Mouse (Mus musculus): ENCODE data around the gene Rph3al. TPM values are rescaled to one million over a fixed set of nuclear protein-coding genes. Genes with fewer than 3 reads are reported as not detected.

The Rph3al gene
- total RNA-seq, 2 experiments from 2014 or later: 12.7 to 15.0 TPM

- Histone ChIP-seq H3K4me3 (no peak overlapping the region), H3K27ac (no peak overlapping the region)
- TF ChIP-seq CTCF (IDR thresholded peaks at IDR 0.05): no peak
- intact Hi-C loops (cut with DNase I): no loop called here
- DNase-seq: no peak
These were observed 43.3 kb downstream of the Rph3al start for GRCm38 (mm10) chr11:75894791-75895420.

GRCm38 (mm10) chr11:75893956-75894355, 44.3 kb downstream of the Rph3al start:
- Histone ChIP-seq H3K27ac (no peak overlapping the region), H3K4me3 (no peak overlapping the region)
- intact Hi-C loops (cut with DNase I): no loop called here
- no peak for DNase-seq
- no peak for TF ChIP-seq CTCF (IDR thresholded peaks at IDR 0.05)

GRCm38 (mm10) chr11:75887349-75887748, 50.9 kb downstream of the Rph3al start:
- DNase-seq: no peak
- Histone ChIP-seq H3K4me3 (no peak overlapping the region), H3K27ac (no peak overlapping the region)
- no peak for TF ChIP-seq CTCF (IDR thresholded peaks at IDR 0.05)
- intact Hi-C loops (cut with DNase I): no loop called here

GRCm38 (mm10) chr11:75881234-75881633, 57.0 kb downstream of the Rph3al start:
- DNase-seq: no peak
- Histone ChIP-seq H3K4me3 (no peak overlapping the region), H3K27ac (no peak overlapping the region)
- TF ChIP-seq CTCF (IDR thresholded peaks at IDR 0.05): no peak
- intact Hi-C loops (cut with DNase I): loop anchor here (5.0 kb wide), 1 partner anchor 64 kb away; no protein-coding TSS in a partner anchor

GRCm38 (mm10) chr11:75880064-75880463, 58.2 kb downstream of the Rph3al start:
- no peak for TF ChIP-seq CTCF (IDR thresholded peaks at IDR 0.05)
- DNase-seq: no peak
- H3K4me3 ChIP-seq: no peak overlapping the region
- intact Hi-C loops (cut with DNase I): loop anchor here (5.0 kb wide), 1 partner anchor 63 kb away; no protein-coding TSS in a partner anchor
- H3K27ac ChIP-seq: no peak overlapping the region

GRCm38 (mm10) chr11:75878460-75878859, 59.8 kb downstream of the Rph3al start:
- no peak overlapping the region for H3K4me3 ChIP-seq
- no peak for DNase-seq
- intact Hi-C loops (cut with DNase I): no loop called here
- TF ChIP-seq CTCF (IDR thresholded peaks at IDR 0.05): no peak
- H3K27ac ChIP-seq: no peak overlapping the region

- intact Hi-C loops (cut with DNase I): no loop called here
- Histone ChIP-seq H3K4me3 (no peak overlapping the region), H3K27ac (no peak overlapping the region)
- no peak for TF ChIP-seq CTCF (IDR thresholded peaks at IDR 0.05)
- DNase-seq: no peak
These were observed 62.0 kb downstream of the Rph3al start for GRCm38 (mm10) chr11:75876043-75876780.

- intact Hi-C loops (cut with DNase I): no loop called here
- no peak for TF ChIP-seq CTCF (IDR thresholded peaks at IDR 0.05)
- H3K27ac ChIP-seq: no peak overlapping the region
These were observed 66.5 kb downstream of the Rph3al start for GRCm38 (mm10) chr11:75871688-75872087.

GRCm38 (mm10) chr11:75870947-75871346, 67.3 kb downstream of the Rph3al start:
- H3K27ac ChIP-seq: no peak overlapping the region
- H3K4me3 ChIP-seq: no peak overlapping the region
- intact Hi-C loops (cut with DNase I): no loop called here
- TF ChIP-seq CTCF (IDR thresholded peaks at IDR 0.05): no peak
- no peak for DNase-seq

More at GRCm38 (mm10) chr11:75871688-75872087, 66.5 kb downstream of the Rph3al start:
- no peak for DNase-seq
- H3K4me3 ChIP-seq: no peak overlapping the region

GRCm38 (mm10) chr11:75870386-75870785, 67.8 kb downstream of the Rph3al start:
- H3K4me3 ChIP-seq: no peak overlapping the region
- intact Hi-C loops (cut with DNase I): no loop called here

GRCm38 (mm10) chr11:75869898-75870297, 68.3 kb downstream of the Rph3al start:
- Histone ChIP-seq H3K4me3 (no peak overlapping the region), H3K27ac (no peak overlapping the region)
- intact Hi-C loops (cut with DNase I): no loop called here
- no peak for TF ChIP-seq CTCF (IDR thresholded peaks at IDR 0.05)
- no peak for DNase-seq

More at GRCm38 (mm10) chr11:75870386-75870785, 67.8 kb downstream of the Rph3al start:
- TF ChIP-seq CTCF (IDR thresholded peaks at IDR 0.05): no peak
- DNase-seq: no peak
- no peak overlapping the region for H3K27ac ChIP-seq

GRCm38 (mm10) chr11:75866861-75867260, 71.4 kb downstream of the Rph3al start:
- Histone ChIP-seq H3K4me3 (no peak overlapping the region), H3K27ac (no peak overlapping the region)
- no peak for TF ChIP-seq CTCF (IDR thresholded peaks at IDR 0.05)
- no peak for DNase-seq
- intact Hi-C loops (cut with DNase I): no loop called here

GRCm38 (mm10) chr11:75865859-75866258, 72.4 kb downstream of the Rph3al start:
- H3K4me3 ChIP-seq: no peak overlapping the region
- intact Hi-C loops (cut with DNase I): no loop called here
- no peak overlapping the region for H3K27ac ChIP-seq
- no peak for DNase-seq
- no peak for TF ChIP-seq CTCF (IDR thresholded peaks at IDR 0.05)
